Mouse (Mus musculus) stomach, embryonic 15.5 days (tissue): ENCODE results near the gene Ppil2. TPM values are rescaled to one million over a fixed set of nuclear protein-coding genes. Genes with fewer than 3 reads are reported as not detected.

ENCODE experiments used
- ATAC-seq: fragments of 200-750 bp; cut with Nextera tagmentation; 2 replicates; pipeline ENCODE4 v1.8.0; 2017; ENCODE audit warnings: low read depth, moderate number of reproducible peaks, moderate TSS enrichment; ENCODE audit not compliant: insufficient read depth, low FRiP score
- H3K27ac ChIP-seq: fragments of 300-500 bp; sonication (generic); 2 replicates; pipeline ENCODE4 v1.5.1; 2015; ENCODE audit warnings: mild to moderate bottlenecking, inconsistent platforms
- H3K27me3 ChIP-seq: fragments of 300-500 bp; sonication (generic); replicated peaks from 2 replicates; pipeline ENCODE4 v1.6.1; 2015; ENCODE audit warnings: inconsistent platforms
- H3K36me3 ChIP-seq: fragments of 300-500 bp; sonication (generic); 2 replicates; pipeline ENCODE4 v1.6.1; 2015; ENCODE audit warnings: inconsistent platforms
- H3K4me1 ChIP-seq: fragments of 300-500 bp; sonication (generic); 2 replicates; pipeline ENCODE4 v1.6.1; 2015; ENCODE audit warnings: inconsistent platforms
- H3K4me2 ChIP-seq: fragments of 300-500 bp; sonication (generic); 2 replicates; pipeline ENCODE4 v1.6.1; 2015; ENCODE audit warnings: mild to moderate bottlenecking, inconsistent platforms
- H3K4me3 ChIP-seq: fragments of 300-500 bp; sonication (generic); replicated peaks from 2 replicates; pipeline ENCODE4 v1.5.1; 2015; ENCODE audit warnings: inconsistent platforms
- H3K9ac ChIP-seq: fragments of 300-500 bp; sonication (generic); 2 replicates; pipeline ENCODE4 v1.6.1; 2015; ENCODE audit warnings: inconsistent platforms
- H3K9me3 ChIP-seq: fragments of 300-500 bp; sonication (generic); 2 replicates; pipeline ENCODE4 v1.6.1; 2016; ENCODE audit warnings: inconsistent platforms
- WGBS: fragments of 180-500 bp; shearing (Covaris S2); methylation state at CpG from one replicate; pipeline ENCODE4 v1.1.7; 2015; 5-methylcytosine and 5-hydroxymethylcytosine counted together
- polyA plus RNA-seq: library from polyadenylated mRNA; unstranded; fragments of >200 nt; fragmentation: Nextera tagmentation; extraction: Ambion mirVana; gene quantifications from 2 replicates; pipeline ENCODE4 v1.2.1, GENCODE M21; 2015

Gene Ppil2
- 118 and 131 TPM in 2 replicates for polyA plus RNA-seq

- Histone ChIP-seq H3K27me3 (no peaks in the 10 kb centered on the region), H3K4me3 (peak within 1 kb of the TSS; percentile 89), H3K27ac (peak within 1 kb of the TSS; percentile 74), H3K4me2 (peak within 1 kb of the TSS; percentile 60), H3K9ac (peak within 1 kb of the TSS; percentile 63), H3K36me3 (peaks cover 10% of the 10 kb centered on the region; the same call in 1 of the 2 replicates), H3K9me3 (no peaks in the 10 kb centered on the region), H3K4me1 (peaks cover 10% of the 10 kb centered on the region; the same call in 1 of the 2 replicates)
- 9% methylated on average over 38 of the region's 38 CpGs for WGBS
- peak; percentile 80 for ATAC-seq
Observed at GRCm38 (mm10) chr16:17110771-17111743, at the start of gene Ppil2. Gene Ppil2 (minus strand): TSS chr16:17111257.

GRCm38 (mm10) chr16:17154346-17154745, 43.3 kb upstream of the Ppil2 start:
- ATAC-seq = no peak
- no peaks in the 10 kb centered on the region for H3K27me3 ChIP-seq
- no peak overlapping the region for H3K27ac ChIP-seq
- no peaks in the 10 kb centered on the region for H3K4me1 ChIP-seq
- no peak overlapping the region for H3K9ac ChIP-seq
- WGBS = 81% methylated on average over 2 of the region's 2 CpGs
- no peaks in the 10 kb centered on the region for H3K9me3 ChIP-seq
- no peak overlapping the region for H3K4me3 ChIP-seq
- no peak overlapping the region for H3K4me2 ChIP-seq
- peaks cover 50% of the 10 kb centered on the region for H3K36me3 ChIP-seq

GRCm38 (mm10) chr16:17151874-17152273, 40.8 kb upstream of the Ppil2 start:
- H3K4me1 ChIP-seq = peaks cover 12% of the 10 kb centered on the region
- H3K9me3 ChIP-seq = no peaks in the 10 kb centered on the region
- no peak overlapping the region for H3K9ac ChIP-seq
- no peaks in the 10 kb centered on the region for H3K27me3 ChIP-seq
- no peak overlapping the region for H3K4me3 ChIP-seq
- ATAC-seq = no peak
- H3K36me3 ChIP-seq = peaks cover 34% of the 10 kb centered on the region
- no peak overlapping the region for H3K27ac ChIP-seq
- 93% methylated on average over 4 of the region's 4 CpGs for WGBS
- H3K4me2 ChIP-seq = no peak overlapping the region

- Histone ChIP-seq H3K4me2 (no peak overlapping the region), H3K9ac (no peak overlapping the region), H3K36me3 (peaks cover 34% of the 10 kb centered on the region), H3K27me3 (no peaks in the 10 kb centered on the region), H3K4me3 (no peak overlapping the region), H3K9me3 (no peaks in the 10 kb centered on the region), H3K27ac (peak overlapping the region; percentile 26; the same call in 1 of the 2 replicates), H3K4me1 (peaks cover 12% of the 10 kb centered on the region)
- no peak for ATAC-seq
- WGBS = 82% methylated on average over 7 of the region's 7 CpGs
Observed at GRCm38 (mm10) chr16:17150520-17151258, 39.6 kb upstream of the Ppil2 start.

GRCm38 (mm10) chr16:17148084-17148483, 37.0 kb upstream of the Ppil2 start:
- H3K4me1 ChIP-seq = peaks cover 12% of the 10 kb centered on the region
- peak overlapping the region; percentile 63 for H3K4me3 ChIP-seq
- no peak for ATAC-seq
- H3K9me3 ChIP-seq = no peaks in the 10 kb centered on the region
- no peak overlapping the region for H3K27ac ChIP-seq
- WGBS = 13% methylated on average over 16 of the region's 16 CpGs
- H3K9ac ChIP-seq = no peak overlapping the region
- peaks cover 23% of the 10 kb centered on the region for H3K36me3 ChIP-seq
- H3K27me3 ChIP-seq = no peaks in the 10 kb centered on the region
- peak overlapping the region; percentile 100 for H3K4me2 ChIP-seq

- Histone ChIP-seq H3K4me3 (peak overlapping the region; percentile 63), H3K9me3 (no peaks in the 10 kb centered on the region), H3K27me3 (no peaks in the 10 kb centered on the region), H3K27ac (peak overlapping the region; percentile 35; the same call in 1 of the 2 replicates), H3K4me1 (peaks cover 12% of the 10 kb centered on the region), H3K36me3 (peaks cover 16% of the 10 kb centered on the region), H3K4me2 (peak overlapping the region; percentile 100), H3K9ac (peak overlapping the region; percentile 48)
- peak; percentile 23; the same call in 1 of the 2 replicates for ATAC-seq
- 1% methylated on average over 41 of the region's 41 CpGs for WGBS
Observed at GRCm38 (mm10) chr16:17147391-17147929, 36.4 kb upstream of the Ppil2 start.

GRCm38 (mm10) chr16:17146772-17147235, 35.7 kb upstream of the Ppil2 start, which contains the start of gene Ccdc116:
Gene Ccdc116 (minus strand): TSS chr16:17147229.
- H3K9me3 ChIP-seq = no peaks in the 10 kb centered on the region
- under 1% methylated on average over 34 of the region's 34 CpGs for WGBS
- peaks cover 10% of the 10 kb centered on the region; the same call in 1 of the 2 replicates for H3K36me3 ChIP-seq
- H3K4me3 ChIP-seq = peak within 1 kb of the TSS; percentile 63
- peaks cover 12% of the 10 kb centered on the region for H3K4me1 ChIP-seq
- no peaks in the 10 kb centered on the region for H3K27me3 ChIP-seq
- H3K4me2 ChIP-seq = peak within 1 kb of the TSS; percentile 100
- H3K9ac ChIP-seq = peak within 1 kb of the TSS; percentile 48
- peak within 1 kb of the TSS; percentile 35; the same call in 1 of the 2 replicates for H3K27ac ChIP-seq
- peak; percentile 63; the same call in 1 of the 2 replicates for ATAC-seq

GRCm38 (mm10) chr16:17144339-17144738, 33.3 kb upstream of the Ppil2 start, which contains the start of gene Ydjc:
Gene Ydjc (plus strand): TSS chr16:17144621.
- no peak within 1 kb of the TSS for H3K4me2 ChIP-seq
- peaks cover 12% of the 10 kb centered on the region for H3K4me1 ChIP-seq
- 23% methylated on average over 7 of the region's 7 CpGs for WGBS
- ATAC-seq = no peak
- no peak within 1 kb of the TSS for H3K27ac ChIP-seq
- no peaks in the 10 kb centered on the region for H3K36me3 ChIP-seq
- H3K27me3 ChIP-seq = no peaks in the 10 kb centered on the region
- no peak within 1 kb of the TSS for H3K9ac ChIP-seq
- H3K9me3 ChIP-seq = no peaks in the 10 kb centered on the region
- H3K4me3 ChIP-seq = no peak within 1 kb of the TSS

- Histone ChIP-seq H3K27ac (no peak overlapping the region), H3K36me3 (no peaks in the 10 kb centered on the region), H3K4me2 (no peak overlapping the region), H3K9ac (no peak overlapping the region), H3K4me3 (no peak overlapping the region), H3K9me3 (no peaks in the 10 kb centered on the region), H3K4me1 (no peaks in the 10 kb centered on the region), H3K27me3 (no peaks in the 10 kb centered on the region)
- 84% methylated on average over 15 of the region's 15 CpGs for WGBS
- no peak for ATAC-seq
Observed at GRCm38 (mm10) chr16:17137355-17137754, 26.3 kb upstream of the Ppil2 start.

- H3K27ac ChIP-seq = peak overlapping the region; percentile 52; the same call in 1 of the 2 replicates
Observed at GRCm38 (mm10) chr16:17132906-17133200, 21.8 kb upstream of the Ppil2 start.

More at GRCm38 (mm10) chr16:17132906-17133200, 21.8 kb upstream of the Ppil2 start:
- peak overlapping the region; percentile 69 for H3K4me3 ChIP-seq
- no peaks in the 10 kb centered on the region for H3K36me3 ChIP-seq
- peak overlapping the region; percentile 96 for H3K4me2 ChIP-seq
- peaks cover 4% of the 10 kb centered on the region; the same call in 1 of the 2 replicates for H3K4me1 ChIP-seq
- peak overlapping the region; percentile 16; the same call in 1 of the 2 replicates for H3K9ac ChIP-seq
- H3K9me3 ChIP-seq = no peaks in the 10 kb centered on the region
- WGBS = 26% methylated on average over 7 of the region's 7 CpGs
- no peaks in the 10 kb centered on the region for H3K27me3 ChIP-seq
- no peak for ATAC-seq
